Mouse (Mus musculus) erythroblast, embryonic 14.5 days (primary cell): ENCODE measurements around the gene Sh3gl2.

ENCODE experiments used
- GATA1 ChIP-seq: IDR thresholded peaks from 2 replicates; pipeline ENCODE4 v1.6.1; 2012; ENCODE audit warnings: low read length, inconsistent platforms, mixed read lengths
- TAL1 ChIP-seq: IDR thresholded peaks from 3 replicates; pipeline ENCODE4 v1.6.1; 2012; ENCODE audit warnings: low read length, inconsistent platforms, mixed read lengths

DNA sequence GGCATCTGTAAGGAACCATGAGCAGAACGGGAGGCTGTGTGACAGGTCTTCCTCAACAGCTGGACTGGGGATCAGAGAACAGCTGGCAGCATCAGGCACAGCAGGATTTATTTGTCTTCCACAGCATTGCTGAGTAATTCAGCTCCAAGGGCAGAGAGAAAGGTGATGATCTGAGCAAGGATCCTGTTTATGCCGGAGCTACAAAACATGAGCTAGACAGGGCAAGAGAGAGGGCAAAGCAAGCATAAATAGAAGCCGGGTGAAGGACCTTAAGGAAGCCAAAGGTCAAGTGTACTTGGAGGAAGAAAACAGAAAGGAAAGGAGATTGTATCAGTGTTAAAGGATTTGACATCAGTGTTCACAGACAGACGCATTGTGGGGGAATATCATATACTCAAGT, 467.4 kb downstream of the Sh3gl2 start:
- no peak for TF ChIP-seq TAL1
- TF ChIP-seq GATA1 = no peak
